Mouse (Mus musculus): ENCODE measurements around the gene Mroh2a.
A peak's percentile ranks its signal among the peaks of the same experiment; 100 is the strongest.

Mroh2a gene

DNA sequence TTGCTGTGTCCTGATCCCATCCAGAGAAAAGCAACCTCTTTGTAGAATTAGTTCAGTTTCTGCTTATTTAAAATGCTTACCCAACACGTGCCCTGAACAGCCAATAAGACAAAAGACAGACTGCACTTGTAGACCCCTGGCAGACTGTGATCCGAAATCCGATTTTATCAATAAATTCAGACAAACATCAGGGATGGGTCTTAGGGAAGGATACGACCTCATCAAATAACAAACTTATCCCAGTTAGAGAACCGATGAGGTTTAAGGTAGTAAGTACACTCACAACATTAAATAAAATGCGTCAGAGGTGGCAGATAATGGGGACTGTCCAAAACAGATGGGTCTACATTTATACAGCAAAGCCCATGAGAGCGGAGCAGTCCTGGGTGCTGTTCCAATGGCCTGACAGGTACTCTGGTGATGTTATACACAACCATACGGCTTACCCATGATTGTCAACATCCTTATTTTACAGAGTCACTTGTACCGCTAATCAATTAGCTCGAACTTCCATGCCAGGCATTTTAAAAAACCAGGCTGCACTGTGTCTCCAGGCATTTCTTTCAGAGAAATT is 49.8 kb downstream of the Mroh2a start:
- DNase-seq (ENCODE audit: low spot score) = no peak

DNA sequence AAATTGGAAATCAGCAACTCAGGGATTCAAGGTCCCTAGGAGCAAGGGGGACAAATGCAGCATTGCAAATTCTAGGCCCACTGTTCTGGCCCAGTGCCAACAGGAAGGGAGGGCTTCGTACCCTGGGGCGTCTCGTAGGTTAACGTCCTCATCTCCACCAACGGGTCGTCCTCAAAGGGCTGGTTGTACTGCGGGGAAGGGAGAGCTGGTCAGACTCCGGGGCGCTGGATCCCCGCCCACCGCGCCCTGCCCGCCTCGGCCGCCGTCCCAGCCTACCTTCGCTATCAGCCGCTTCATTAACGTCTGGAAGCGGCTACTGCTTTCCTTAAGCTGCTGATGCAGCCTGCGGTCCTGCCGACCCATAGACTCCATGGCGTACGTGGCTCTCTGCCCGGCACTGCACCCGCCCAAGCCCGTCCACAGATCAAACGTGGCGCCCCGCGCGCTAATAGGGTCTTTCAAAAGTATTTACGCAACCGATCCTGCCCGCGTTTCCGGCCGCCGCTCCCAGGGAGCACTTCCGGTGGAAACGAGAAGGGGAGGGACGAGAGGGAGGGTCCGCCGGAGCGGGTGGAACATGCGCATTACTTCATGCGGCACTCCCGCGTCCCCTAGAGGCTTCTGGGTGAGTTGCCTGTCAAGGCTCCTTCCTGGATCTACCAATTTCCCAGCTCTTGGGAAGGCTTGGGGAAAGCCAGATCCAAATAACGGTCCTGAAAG is 50.5 kb downstream of the Mroh2a start, which contains the start of the genes Hjurp and Trpm8:
TSS of gene Hjurp (minus strand) at position 536 of the 720 bp plus-strand sequence.
TSS of gene Trpm8 (plus strand) at position 564 of the 720 bp plus-strand sequence.
- DNase-seq (ENCODE audit: low spot score) = peak; percentile 100

DNA sequence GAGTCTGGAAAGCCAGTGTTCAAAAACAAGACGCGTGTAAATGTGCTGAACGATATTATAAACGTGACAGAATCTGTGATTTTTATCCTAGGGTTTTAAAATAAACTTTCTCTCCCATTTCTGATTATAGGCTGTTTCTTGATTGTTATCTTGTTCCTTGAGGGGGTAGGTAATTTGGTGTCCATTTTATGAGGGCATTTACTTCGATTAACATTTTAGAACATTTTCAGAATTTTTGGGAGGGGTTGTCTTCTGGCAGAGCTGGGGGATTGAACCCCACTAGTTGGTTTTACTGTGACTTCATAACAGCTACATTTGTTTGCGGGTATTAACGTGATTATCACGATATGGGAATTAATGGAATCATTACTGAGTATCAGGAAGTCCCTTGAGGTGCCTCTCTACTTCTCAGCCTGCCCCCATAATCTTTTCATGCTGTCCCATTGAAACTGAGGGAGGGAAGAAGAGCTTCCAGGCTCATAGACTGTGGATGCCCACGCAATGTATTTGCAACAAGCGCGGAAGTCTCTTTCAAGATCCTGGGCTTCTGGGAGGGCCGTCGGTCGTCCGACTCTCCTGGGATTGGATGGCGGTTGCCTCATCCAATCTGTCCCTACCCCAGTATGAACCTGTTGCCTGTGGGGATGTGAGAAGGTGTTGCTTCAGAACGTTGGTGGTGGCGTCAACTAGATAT is 51.2 kb downstream of the Mroh2a start:
- DNase-seq (ENCODE audit: low spot score) = no peak

DNA sequence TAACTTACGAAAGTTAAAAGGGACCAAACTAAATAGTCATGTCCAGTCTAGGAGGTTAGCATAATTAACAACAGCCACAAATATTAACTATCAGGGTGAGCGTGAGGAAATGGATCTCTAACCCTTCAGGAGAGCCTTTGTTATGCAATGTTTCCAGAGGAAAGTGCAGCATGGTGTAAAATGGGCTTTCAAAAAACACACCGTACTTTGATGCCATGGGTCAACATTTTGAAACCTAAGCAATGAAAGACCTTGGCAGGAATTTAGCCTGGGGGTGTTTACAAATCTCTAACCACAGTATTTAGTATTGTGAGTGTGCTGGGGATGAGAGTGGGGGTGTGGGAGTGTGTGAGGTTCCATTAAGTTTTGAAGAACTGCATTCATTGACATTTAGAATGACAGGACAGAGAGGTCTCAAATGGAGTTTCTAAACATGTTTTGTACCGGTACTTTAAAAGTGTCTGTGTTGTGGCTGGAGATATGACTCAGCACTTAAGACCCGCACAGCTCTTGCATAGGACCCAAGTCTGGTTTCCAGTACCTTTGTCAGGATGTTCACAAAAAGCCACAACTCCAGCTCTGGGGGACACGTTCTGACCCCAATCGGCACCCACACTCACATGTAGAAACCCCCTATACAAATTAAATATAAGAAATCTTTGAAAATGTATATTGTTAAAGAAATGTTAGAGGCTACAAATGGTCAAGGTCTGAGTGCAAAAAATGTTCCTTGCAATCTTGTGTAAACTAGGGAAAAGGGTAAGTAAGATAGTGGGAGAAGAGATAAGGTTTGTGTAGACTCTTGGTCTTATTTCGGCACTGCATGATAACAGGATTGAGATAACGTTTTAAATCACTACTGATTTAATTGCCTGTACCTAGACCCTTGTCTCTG is 52.6 kb downstream of the Mroh2a start:
- no peak for DNase-seq (ENCODE audit: low spot score)

DNA sequence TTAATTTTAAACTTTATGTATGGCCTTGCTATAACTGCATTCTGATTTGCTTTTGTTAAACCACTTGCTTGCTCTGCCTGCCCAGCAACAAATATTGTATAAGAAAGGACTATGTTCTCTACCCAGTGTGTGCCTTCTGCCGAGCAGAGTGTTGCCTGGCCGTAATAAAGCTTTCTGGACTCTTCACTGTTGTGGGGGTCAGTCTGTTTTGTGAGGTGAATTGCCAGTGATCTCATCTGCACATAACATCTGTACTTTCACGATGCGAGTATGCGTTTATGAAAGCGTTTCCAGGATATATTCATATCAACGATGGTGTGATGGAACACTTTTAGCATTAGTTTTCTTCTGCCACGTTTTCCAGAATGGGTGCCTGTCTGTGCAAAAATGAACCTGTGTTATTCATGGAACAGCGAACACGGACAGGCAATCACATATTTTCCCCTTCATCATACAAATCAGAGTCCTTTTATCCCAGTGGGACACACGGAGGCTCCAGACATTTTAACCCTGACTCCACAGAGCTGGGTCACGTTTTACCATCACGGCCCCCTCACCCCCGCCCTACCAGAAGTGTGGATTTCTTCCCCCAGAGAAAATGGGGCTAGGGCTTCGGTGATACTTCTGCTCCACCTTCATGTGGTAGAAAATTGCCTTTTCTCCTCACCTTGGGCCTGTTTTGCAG is 53.4 kb downstream of the Mroh2a start:
- peak; percentile 64 for DNase-seq (ENCODE audit: low spot score)

DNA sequence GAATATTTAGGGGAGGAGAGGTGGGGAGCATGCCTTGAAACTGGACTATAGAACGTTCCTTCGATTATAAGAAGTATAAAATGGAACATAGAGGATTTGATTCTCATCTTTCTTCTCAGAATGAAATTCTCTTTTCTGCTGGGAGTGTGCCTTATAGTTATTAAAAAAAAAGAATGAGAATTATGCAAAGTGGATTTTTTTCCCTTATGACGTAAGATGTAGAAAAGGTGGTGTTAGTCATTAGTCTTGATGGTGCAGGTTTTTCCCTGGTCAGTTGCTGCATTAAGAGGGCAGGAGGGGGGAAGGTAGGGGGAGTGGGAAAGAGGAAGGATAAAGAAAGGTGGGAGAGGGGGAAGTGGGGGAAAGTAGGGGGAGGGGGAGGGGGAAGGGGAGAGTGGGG is 55.5 kb downstream of the Mroh2a start:
- no peak for DNase-seq (ENCODE audit: low spot score)

DNA sequence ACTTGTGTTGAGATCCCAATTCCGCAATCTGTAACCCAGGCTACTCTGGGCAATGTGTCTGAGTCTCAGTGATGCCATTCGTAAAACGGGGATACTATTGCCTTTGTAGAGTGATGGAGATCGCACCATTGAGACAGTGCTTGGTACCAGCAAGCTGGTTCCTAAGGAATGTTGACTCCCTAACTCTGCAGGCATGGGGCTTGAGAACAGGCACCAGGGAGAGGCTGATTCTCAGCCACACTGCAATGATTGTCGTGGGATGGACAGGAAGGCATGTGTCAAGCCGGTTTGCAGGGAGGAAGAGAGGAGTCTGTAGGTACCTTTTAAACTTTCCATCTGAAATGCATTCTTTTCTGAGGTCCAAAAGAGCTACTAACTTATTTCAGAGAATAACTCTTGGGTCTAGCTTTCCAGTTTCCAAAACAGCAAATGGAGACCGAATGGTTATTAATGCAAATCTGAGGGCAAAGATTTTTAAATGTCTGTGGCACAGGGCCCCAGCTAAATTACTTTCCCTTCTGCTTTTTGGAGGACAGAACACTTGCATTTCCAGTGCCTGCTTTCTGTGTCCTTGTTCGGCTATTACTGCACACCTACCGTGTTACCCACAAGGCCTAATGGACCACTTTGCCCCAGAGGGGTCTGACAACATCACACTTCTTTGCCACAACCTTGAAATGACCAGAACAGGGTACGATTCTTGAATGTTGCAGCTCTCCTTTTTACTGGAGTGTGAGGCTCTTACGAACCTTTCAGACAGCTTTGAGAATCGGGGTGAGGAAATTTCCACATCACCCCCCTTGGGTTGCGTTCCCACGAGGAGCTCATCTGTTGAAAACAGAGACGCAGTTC is 56.8 kb downstream of the Mroh2a start:
- DNase-seq (ENCODE audit: low spot score) = no peak

DNA sequence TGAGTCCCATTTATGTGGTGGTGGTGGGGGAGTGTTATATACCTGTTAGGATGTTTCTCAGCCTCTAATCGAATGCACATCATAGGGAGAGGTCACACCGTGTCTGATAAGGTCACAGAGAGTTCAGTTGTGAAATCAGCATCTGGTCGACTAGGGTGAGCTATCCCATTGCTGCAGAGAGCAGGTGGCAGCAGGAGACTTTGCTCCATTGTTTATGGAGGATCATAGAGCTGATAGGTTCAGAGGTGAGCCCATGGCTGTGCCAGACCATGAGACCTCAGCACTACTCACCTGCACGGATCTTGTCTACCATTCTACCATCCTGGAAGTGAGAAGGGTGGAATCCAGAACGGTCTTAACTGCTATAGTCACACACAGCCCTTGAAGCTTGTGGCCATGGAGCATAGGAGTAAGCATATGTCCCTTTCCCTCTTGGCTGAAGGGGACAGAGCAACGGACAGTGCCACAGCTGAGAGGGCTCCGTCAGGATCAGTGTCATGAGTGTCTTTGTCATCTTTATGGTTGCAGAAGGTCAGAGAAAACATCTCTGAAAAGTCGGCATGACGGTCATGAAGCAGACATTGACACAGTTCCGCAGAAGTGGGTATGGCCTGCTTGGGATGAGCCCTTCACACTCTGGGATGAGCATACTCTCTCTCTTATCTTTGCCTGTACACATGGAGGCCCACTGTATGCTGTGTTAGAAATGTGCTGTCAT is 57.6 kb downstream of the Mroh2a start:
- no peak for DNase-seq (ENCODE audit: low spot score)

DNA sequence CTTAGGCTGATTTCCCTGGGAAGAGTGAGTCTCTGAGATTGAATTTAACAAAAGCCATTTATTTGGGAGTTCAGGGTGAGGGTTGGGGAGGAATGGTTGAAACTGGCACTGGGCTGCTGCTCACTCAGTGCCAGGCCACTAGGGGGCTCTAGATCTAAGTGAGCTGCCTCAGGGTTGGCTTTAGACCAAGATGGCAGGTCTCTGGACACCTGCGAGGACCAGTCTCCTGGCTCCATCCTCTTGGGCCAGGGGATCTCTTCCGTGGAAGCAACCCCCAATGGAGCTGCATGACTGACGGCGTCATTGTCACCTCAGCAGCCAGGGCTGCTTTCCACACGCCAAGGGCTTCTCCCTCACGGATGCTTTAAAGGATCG is 58.1 kb downstream of the Mroh2a start:
- DNase-seq (ENCODE audit: low spot score) = peak; percentile 41

DNA sequence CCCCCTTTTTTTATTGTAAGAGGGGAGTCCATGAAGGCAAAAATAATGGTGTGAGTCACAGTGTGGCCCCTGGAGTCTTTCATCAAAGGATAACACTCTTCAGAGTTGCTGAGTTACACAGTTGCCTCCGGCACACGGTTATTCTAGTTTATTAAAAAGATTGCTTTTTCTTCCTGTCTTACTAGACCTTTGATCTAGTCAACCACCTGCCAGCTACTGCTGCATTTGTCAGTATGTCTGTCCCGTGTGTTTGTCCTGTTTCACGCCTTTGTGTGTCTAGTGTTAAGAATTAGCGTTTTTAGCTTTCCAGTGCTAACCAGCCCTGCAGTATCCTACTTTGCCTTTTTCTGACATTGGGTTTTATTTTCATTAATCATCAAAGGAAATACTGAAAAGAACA is 58.9 kb downstream of the Mroh2a start:
- DNase-seq (ENCODE audit: low spot score) = no peak

DNA sequence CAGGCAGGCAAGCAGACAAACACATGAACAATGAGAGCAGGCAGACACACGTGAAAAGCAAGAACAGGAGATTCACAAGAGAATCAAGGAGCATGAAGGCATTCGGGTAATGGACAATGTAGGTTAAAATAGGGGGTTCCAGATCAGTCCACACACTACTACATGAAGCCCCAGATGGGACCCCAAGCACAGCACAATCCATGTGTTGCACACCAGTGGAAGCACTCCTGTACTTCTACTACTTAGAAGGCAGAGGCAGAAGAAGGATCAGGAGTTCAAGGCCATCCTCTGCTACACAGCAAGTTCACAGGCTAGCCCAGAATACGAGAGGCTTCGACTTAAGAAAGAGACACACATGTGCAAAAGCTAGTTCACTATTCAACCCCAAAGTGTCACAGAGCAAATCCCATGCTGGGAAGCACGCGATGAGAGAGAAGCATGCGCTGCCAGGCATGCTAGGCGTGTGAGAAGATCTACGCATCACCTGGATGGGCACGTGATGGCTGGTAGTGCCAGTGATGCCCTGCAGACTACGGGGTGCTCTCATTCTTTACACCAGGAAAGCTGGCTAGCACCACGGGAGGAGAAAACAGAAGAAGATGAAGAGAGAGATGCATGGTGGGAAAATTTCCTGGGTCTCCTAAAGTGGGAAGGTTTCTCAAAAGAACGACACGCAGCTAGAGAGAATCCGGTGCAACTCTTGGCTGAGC is 59.5 kb downstream of the Mroh2a start:
- no peak for DNase-seq (ENCODE audit: low spot score)

DNA sequence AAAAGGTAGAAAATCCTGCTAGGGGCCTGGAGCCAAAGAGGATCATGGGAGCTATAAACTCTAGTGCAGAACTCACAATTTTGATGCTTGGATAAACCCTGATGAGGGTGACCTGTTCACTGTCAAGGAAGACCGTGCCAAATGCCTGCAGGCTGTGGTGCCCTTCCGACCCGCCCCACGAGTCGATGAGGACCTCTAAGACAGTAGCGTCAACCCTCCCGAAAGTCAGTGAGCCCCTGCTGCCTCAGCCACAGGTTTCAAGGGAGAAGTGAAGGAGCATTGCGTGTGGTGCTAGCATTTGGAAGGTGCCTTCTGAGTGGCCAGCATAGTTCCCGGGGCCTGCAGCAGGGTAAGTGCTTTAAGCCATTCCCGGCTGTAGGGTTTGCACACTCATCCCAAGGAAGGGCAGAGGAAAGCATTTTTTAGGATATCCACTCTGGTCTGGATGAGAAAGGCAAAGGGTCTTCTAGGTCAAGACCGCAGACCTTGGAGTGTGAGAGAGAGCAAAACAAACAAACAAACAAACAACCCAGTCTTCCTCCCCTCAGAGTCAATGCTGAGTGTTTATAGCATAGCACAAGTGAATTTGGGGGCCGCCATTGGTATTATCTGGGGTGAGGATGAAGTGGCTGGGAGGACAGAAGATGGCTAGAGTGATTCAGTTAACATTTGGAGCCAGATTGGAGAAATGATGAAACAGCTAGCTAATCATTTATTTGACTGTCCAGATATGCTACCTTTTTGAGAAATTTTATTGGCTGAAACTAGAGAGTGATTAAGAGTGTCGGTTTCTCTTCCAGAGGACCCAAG is 60.3 kb downstream of the Mroh2a start:
- DNase-seq (ENCODE audit: low spot score) = no peak

DNA sequence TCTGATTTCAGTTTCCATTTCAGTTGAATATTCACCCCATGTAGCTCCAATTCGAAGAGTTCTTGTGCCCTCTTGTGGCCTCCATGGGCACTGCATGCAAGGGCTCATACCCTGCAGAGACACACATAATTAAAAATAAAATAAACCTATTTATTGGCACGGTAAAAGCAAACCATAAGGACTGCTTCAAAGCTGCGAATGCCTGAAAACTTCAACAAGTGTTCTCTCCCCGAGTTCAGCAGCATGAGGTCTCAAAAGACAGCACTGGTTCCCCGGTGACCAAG is 60.9 kb downstream of the Mroh2a start:
- peak; percentile 76 for DNase-seq (ENCODE audit: low spot score)

DNA sequence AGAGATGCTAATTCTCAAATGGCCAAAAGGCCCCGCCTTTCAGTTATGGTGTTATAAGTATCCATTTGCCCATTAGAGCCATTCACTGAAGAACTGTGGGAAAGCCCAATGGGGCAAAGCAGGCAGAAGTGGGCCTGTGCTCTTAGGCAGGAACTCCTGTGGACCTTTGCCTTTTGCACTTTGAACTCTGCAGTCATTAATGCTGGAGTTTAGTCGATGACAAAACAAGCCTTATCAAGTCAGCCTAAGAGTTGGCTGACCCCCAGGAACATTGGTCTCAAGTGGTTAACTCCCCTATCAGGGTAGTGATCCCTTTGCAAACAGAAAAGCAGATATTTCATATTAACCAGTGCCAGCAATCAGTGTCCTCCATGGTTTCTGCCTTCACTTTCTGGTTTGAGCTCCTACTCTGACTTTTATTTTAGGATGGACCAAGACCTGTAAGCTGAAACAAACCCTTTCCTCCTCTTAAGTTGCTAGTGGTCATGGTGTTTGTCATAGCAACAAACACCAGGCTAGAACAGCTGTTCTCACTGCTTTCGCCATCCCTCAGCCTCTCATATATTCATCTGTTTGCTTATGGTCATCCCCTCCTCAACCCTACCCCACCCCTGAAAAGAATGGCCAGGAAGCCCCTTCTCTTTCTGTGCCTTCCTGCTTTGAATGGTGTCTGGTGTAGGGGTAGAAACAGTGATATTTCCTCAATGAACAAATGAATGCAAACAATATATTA is 61.4 kb downstream of the Mroh2a start:
- no peak for DNase-seq (ENCODE audit: low spot score)

DNA sequence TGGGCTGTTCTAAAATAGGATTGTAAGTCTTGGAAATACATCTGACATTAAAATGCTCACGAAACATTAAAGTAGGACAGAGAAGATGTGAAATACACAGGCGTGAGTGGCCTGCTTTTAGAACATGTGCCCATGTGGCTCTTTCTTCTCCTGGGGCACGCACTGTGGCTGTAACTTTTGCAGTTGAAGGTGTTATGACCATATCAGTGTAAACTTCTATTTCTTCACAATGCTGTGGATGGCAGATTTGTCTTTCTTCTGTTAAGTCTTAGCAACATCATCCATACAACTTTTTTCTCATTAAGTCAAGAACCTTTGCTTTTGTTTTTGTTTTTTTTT is 62.0 kb downstream of the Mroh2a start:
- DNase-seq (ENCODE audit: low spot score) = no peak

DNA sequence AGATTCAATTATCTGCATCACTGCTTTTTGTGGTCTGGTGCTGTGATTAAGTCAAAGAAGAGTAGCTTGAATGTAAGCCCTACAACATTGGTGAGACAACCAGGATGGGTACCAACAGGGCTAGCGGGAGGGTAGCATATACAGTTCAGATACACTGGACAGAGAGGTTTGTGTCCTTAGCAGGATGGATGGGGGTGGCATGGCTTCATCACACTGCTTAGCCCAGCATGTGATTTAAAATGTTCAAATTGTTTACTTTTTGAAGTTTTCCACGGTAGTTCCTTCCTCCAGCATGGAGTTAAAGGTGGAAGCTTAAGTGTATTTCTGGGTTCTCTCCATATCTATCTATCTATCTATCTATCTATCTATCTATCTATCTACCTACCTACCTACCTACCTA is 62.4 kb downstream of the Mroh2a start:
- no peak for DNase-seq (ENCODE audit: low spot score)

DNA sequence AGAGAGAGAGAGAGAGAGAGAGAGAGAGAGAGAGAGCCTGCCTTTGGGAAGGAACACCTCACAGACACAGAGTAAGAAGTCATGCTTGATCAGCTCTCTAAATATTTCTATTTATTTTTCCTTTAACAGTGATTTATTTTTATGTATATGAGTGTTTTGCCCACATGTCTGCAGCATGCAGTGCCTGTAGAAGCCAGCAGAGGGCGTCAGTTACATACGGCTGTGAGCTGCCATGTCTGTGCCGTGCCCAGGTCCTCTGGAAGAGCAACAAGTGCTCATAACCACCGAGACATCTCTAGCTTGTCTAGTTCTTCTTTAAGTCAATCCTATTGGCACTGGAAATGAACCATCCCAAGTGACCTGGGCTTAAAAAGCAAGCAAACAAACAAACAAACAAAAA is 63.1 kb downstream of the Mroh2a start:
- peak; percentile 45 for DNase-seq (ENCODE audit: low spot score)

DNA sequence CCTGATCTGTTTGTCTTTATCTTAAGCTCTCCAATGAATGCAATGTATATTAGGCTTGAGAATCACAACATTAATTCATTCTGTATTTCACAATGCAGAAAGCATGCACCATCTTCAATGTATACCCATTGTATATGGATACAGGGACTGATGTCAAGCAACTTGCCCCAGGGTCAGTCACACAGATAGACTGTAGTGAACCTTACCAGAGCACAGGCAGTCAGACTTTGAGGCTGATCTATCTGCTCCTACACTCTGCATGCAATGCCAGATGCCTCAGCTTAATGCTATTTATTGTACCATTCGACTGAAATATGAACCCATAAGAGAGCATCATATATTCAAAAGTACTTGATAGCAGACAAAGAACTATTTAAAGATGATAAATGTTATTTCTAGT is 63.7 kb downstream of the Mroh2a start:
- DNase-seq (ENCODE audit: low spot score) = no peak
